Mouse (Mus musculus): ENCODE data around the gene 1700113H08Rik.

GRCm38 (mm10) chr10:87103286-87103685 is 45.4 kb downstream of the 1700113H08Rik start:
- TF ChIP-seq POLR2A (IDR thresholded peaks at IDR 0.05; ENCODE audit: insufficient read length, low read depth): no peak
- no peak for TF ChIP-seq MAX (IDR thresholded peaks at IDR 0.05; ENCODE audit: low read depth)
- no peak for TF ChIP-seq TCF12 (IDR thresholded peaks at IDR 0.05; ENCODE audit: insufficient read depth, poor library complexity, severe bottlenecking)
- no peak for TF ChIP-seq E2F4 (IDR thresholded peaks at IDR 0.05; ENCODE audit: insufficient read depth)
- TF ChIP-seq SRF (IDR thresholded peaks at IDR 0.05; ENCODE audit: control insufficient read depth, insufficient read length, low read depth): no peak
- no peak for TF ChIP-seq MYOG (IDR thresholded peaks at IDR 0.05; ENCODE audit: control insufficient read depth in 1 of 3, insufficient read depth in 1 of 3, insufficient read length in 2 of 3, low read depth in 2 of 3)
- TF ChIP-seq USF1 (IDR thresholded peaks at IDR 0.05; ENCODE audit: low read depth): no peak
- no peak for TF ChIP-seq CEBPB (IDR thresholded peaks at IDR 0.05; ENCODE audit: insufficient read depth, poor library complexity, severe bottlenecking)
- no peak for TF ChIP-seq MYOD1 (IDR thresholded peaks at IDR 0.05; ENCODE audit: control insufficient read depth in 1 of 3, insufficient read length in 2 of 3, low read depth in 2 of 3)
